ENCODE assay signal across 9 mouse cellular contexts in genomic region chr11:33843294-33843864, GRCm38 (mm10).
DNase-seq lines count a peak whose midpoint lies in the region; ATAC-seq and TF ChIP-seq lines count a peak whose summit lies in the region.
"Had no signal": no experiment of that assay in that cellular context is flagged by ENCODE, and none has a peak within 500 bp of the region (broad histone marks: within the 10 kb centered on the region; RNA-seq: fewer than 3 reads in every experiment).

No protein-coding gene starts in this region.

- H3K36me3 ChIP-seq in heart, embryonic 15.5 days, result no peaks in the 10 kb centered on the region
- no peaks in the 10 kb centered on the region for H3K36me3 ChIP-seq in hindbrain, embryonic 11.5 days (ENCODE audit: control insufficient read depth, insufficient read depth, low read length)
- no peaks in the 10 kb centered on the region for H3K36me3 ChIP-seq in midbrain, embryonic 16.5 days (ENCODE audit: control insufficient read depth, insufficient read depth, low read length)
- H3K36me3 ChIP-seq: G1E had no signal

- WGBS in heart, embryonic 15.5 days, result under 1% methylated on average over 52 of the region's 52 CpGs
- 1% methylated on average over 34 of the region's 52 CpGs for WGBS in hindbrain, embryonic 11.5 days
- WGBS in midbrain, embryonic 16.5 days, result under 1% methylated on average over 51 of the region's 52 CpGs

- TF ChIP-seq CTCF in bone marrow macrophage, adult 2 months (IDR thresholded peaks at IDR 0.05; ENCODE audit: low read depth, low read length), result no peak

- peak overlapping the region; percentile 31; the same call in 1 of the 2 replicates for H3K9ac ChIP-seq in heart, embryonic 15.5 days
- peak overlapping the region; percentile 73 for H3K9ac ChIP-seq in hindbrain, embryonic 11.5 days (ENCODE audit: low read depth, low read length)
- H3K9ac ChIP-seq in midbrain, embryonic 16.5 days (ENCODE audit: low read depth, low read length), result peak overlapping the region; percentile 89

- peaks cover 5% of the 10 kb centered on the region for H3K4me1 ChIP-seq in heart, embryonic 15.5 days (replicated peaks)
- H3K4me1 ChIP-seq in bone marrow macrophage, adult 2 months (ENCODE audit: control insufficient read depth, insufficient read depth, low read length), result peaks cover 6% of the 10 kb centered on the region
- H3K4me1 ChIP-seq in hindbrain, embryonic 11.5 days (replicated peaks; ENCODE audit: control insufficient read depth, insufficient read depth, low read length), result no peaks in the 10 kb centered on the region
- H3K4me1 ChIP-seq in midbrain, embryonic 16.5 days (ENCODE audit: control insufficient read depth, insufficient read depth, low read length), result peaks cover 18% of the 10 kb centered on the region

- ATAC-seq in heart, embryonic 15.5 days (replicated peaks; ENCODE audit: insufficient number of reproducible peaks, insufficient read depth, low FRiP score, low read depth), result 0 out of 2 replicates have a peak, but pooled peaks have one; percentile 39
- ATAC-seq in hindbrain, embryonic 11.5 days (ENCODE audit: low FRiP score), result peak; percentile 83
- ATAC-seq in midbrain, embryonic 16.5 days, result peak; percentile 89
- ATAC-seq in inflammation-experienced regulatory T-cells, adult 6 months, result no peak

- peak overlapping the region; percentile 49 for H3K4me3 ChIP-seq in heart, embryonic 15.5 days
- peak overlapping the region; percentile 45 for H3K4me3 ChIP-seq in bone marrow macrophage, adult 2 months (ENCODE audit: insufficient read depth, low read length)
- H3K4me3 ChIP-seq in hindbrain, embryonic 11.5 days (ENCODE audit: low read depth, low read length), result peak overlapping the region; percentile 46
- peak overlapping the region; percentile 62 for H3K4me3 ChIP-seq in midbrain, embryonic 16.5 days (ENCODE audit: low read depth, low read length)

- TF ChIP-seq POLR2A in bone marrow macrophage, adult 2 months (IDR thresholded peaks at IDR 0.05; ENCODE audit: borderline replicate concordance, low read depth, low read length), result no peak

- H3K27ac ChIP-seq in heart, embryonic 15.5 days, result no peak overlapping the region
- H3K27ac ChIP-seq in bone marrow macrophage, adult 2 months (ENCODE audit: insufficient read depth, low read depth, low read length), result no peak overlapping the region
- H3K27ac ChIP-seq in hindbrain, embryonic 11.5 days (ENCODE audit: low read depth, low read length), result 0 out of 2 replicates have a peak overlapping the region, but pooled peaks have one; percentile 42
- H3K27ac ChIP-seq in midbrain, embryonic 16.5 days (ENCODE audit: low read length), result peak overlapping the region; percentile 77

- no peak for DNase-seq in heart, postnatal 25 days (ENCODE audit: low spot score)
- peak; percentile 71 for DNase-seq in hindbrain, embryonic 11.5 days (ENCODE audit: low spot score)
- no peak for DNase-seq in thymus, postnatal 25 days
- no peak for DNase-seq in cerebellum, adult 8-10 months

- H3K27me3 ChIP-seq in heart, embryonic 15.5 days, result peaks cover 79% of the 10 kb centered on the region
- H3K27me3 ChIP-seq in hindbrain, embryonic 11.5 days (ENCODE audit: control insufficient read depth, insufficient read depth, low read length), result peaks cover 8% of the 10 kb centered on the region
- H3K27me3 ChIP-seq in midbrain, embryonic 16.5 days (ENCODE audit: control insufficient read depth, insufficient read depth, low read depth, low read length), result no peaks in the 10 kb centered on the region

- H3K4me2 ChIP-seq in heart, embryonic 15.5 days, result peak overlapping the region; percentile 78
- peak overlapping the region; percentile 94 for H3K4me2 ChIP-seq in hindbrain, embryonic 11.5 days (replicated peaks; ENCODE audit: low read depth, low read length)
- peak overlapping the region; percentile 88 for H3K4me2 ChIP-seq in midbrain, embryonic 16.5 days (ENCODE audit: low read length)

- intact Hi-C loops in heart, postnatal 25 days (cut with DNase I), result no loop called here

- H3K9me3 ChIP-seq in heart, embryonic 15.5 days (replicated peaks), result no peaks in the 10 kb centered on the region
- H3K9me3 ChIP-seq in hindbrain, embryonic 11.5 days (ENCODE audit: control insufficient read depth, low read length), result no peaks in the 10 kb centered on the region
- H3K9me3 ChIP-seq in midbrain, embryonic 16.5 days (replicated peaks; ENCODE audit: control insufficient read depth, low read length, poor library complexity, severe bottlenecking), result no peaks in the 10 kb centered on the region

Comparison
In these comparisons a context has a peak if more than half of its experiments do, and no peak if none do; other contexts are left out.
1. H3K27ac ChIP-seq: peak in hindbrain, embryonic 11.5 days (single experiment) and midbrain, embryonic 16.5 days (single experiment); none in heart, embryonic 15.5 days (single experiment) and bone marrow macrophage, adult 2 months (single experiment).
2. H3K9ac ChIP-seq: peak in every context shown above with its lines; median percentile 89 in midbrain, embryonic 16.5 days; 73 in hindbrain, embryonic 11.5 days; 31 in heart, embryonic 15.5 days.
3. Peak in every context shown above with its lines, with median percentiles within 50 percentile points of each other: H3K4me2 ChIP-seq and H3K4me3 ChIP-seq.